Mouse (Mus musculus): Measurements from ENCODE around the gene Cdh23.

Cdh23 gene

DNA sequence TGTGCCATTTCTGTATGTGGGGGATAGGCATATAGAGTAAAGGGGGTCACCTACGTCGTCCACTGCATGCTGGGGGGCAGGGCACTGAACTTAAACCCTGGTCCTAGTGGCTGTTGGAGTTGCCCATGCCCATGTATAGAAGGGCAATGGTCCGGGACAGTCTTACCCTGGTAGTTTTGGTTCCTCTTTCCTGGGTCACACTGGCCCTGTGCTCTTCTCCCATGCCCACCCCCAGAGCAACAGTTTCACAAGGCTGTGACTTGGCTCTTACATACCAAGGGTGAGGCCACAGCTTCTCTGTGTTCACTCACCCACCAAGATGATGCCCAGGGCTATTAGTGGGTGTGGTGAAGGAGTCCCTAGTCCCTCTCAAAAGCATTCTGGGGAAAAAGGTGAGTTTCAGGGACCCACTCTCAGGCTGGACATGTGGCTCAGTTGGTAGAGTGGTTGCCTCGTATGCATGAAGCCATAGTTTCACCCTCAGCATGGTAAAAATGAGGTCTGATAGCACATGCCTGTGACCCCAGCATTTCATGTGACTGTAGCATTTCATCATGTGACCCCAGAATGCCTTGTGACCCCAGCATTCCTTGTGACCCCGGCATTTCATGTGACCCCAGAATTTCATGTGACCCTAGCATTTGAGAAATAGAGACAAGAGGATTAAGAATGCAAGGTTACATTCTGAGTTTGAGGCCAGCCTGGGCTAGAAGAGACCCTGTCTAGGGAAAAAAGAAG is 435.6 kb downstream of the Cdh23 start:
- DNase-seq (ENCODE audit: low spot score), result no peak

DNA sequence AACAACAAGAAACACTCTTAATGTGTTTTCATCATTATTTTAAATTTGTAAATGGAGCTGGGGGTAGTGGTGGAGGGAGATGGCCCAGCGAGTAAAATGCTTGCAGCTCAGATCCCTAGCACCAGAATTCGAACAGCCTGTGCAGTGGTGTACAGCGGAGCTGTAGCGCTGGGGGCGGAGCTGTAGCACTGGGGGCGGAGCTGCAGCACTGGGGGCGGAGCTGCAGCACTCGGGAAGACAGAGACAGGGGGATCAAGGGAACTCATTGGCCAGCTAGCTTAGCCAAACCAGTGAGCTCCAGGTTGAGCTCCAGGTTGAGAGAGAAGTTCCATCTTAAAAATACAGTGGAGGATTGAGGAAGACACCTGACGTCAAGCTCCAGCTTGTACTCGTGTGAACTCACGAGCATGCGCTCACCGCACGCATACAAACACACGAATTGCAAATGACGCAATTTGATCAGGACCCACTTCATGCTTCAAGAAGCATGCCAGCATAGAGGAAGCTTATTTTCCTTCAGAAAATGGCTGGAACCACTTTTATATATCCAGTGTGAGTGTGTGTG is 438.9 kb downstream of the Cdh23 start:
- DNase-seq (ENCODE audit: low spot score), result no peak

DNA sequence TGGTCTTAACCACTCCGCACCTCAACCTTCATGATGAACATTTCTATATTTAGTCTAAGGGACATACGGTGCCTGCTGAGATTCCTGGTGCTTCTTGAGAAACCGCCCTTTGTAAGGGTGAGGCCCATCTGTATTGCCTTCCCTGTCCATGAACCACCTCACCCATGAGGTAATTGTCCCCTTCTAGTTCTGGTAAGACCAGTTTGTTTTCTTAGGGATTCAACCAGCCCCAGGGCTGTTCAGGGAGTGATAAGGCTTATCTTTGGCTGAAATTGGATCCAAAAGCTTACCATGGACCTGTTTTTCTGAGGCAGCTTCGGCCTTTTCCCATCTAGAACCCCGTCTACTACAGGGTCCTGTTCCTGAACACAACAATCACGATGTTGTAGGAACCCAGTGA is 440.2 kb downstream of the Cdh23 start:
- no peak for DNase-seq (ENCODE audit: low spot score)
